Mouse (Mus musculus) erythroblast, embryonic 14.5 days (primary cell): ENCODE data around the gene Slc12a6.

ENCODE experiments used
- GATA1 ChIP-seq: IDR thresholded peaks from 2 replicates; pipeline ENCODE4 v1.6.1; 2012; ENCODE audit warnings: low read length, inconsistent platforms, mixed read lengths
- TAL1 ChIP-seq: IDR thresholded peaks from 3 replicates; pipeline ENCODE4 v1.6.1; 2012; ENCODE audit warnings: low read length, inconsistent platforms, mixed read lengths

DNA sequence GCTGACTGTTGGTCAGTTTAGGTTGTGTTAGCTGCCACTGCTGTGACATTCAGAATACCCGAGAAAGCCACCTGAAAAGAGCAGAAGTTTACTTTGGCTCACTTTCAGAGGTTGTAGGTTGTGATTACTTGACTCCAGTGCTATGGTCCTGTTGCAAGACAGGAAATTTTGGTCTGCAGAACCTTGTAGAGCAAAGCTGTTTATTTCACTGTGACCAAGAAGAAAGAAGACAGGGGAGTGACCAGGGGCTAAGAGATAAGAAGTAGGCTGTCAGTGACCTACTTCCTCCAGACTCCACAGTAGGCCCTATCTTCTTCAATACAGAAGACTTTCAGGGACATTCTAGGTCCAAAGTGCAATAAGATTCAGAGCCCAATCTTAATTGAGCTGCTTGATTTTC lies 131.0 kb downstream of the Slc12a6 start:
- no peak for TF ChIP-seq GATA1
- TF ChIP-seq TAL1, result no peak
